19 mouse cellular contexts compared by ENCODE assay signal in genomic region chr14:118282917-118283316, GRCm38 (mm10). TPM values are rescaled to one million over a fixed set of nuclear protein-coding genes. Genes with fewer than 3 reads are reported as not detected.
DNase-seq lines count a peak whose midpoint lies in the region; ATAC-seq lines count a peak whose summit lies in the region.
"Had no signal": no experiment of that assay in that cellular context is flagged by ENCODE, and none has a peak within 500 bp of the region (broad histone marks: within the 10 kb centered on the region; RNA-seq: fewer than 3 reads in every experiment).

No protein-coding gene starts in this region.

- peaks cover 8% of the 10 kb centered on the region; the same call in 1 of the 2 replicates for H3K9me3 ChIP-seq in kidney, embryonic 14.5 days (ENCODE audit: control insufficient read depth, low read length)
- peaks cover 10% of the 10 kb centered on the region; the same call in 1 of the 2 replicates for H3K9me3 ChIP-seq in limb, embryonic 13.5 days

- H3K4me3 ChIP-seq in kidney, embryonic 14.5 days (ENCODE audit: low read length): no peak overlapping the region
- H3K4me3 ChIP-seq in limb, embryonic 13.5 days: no peak overlapping the region
- H3K4me3 ChIP-seq: hindbrain, embryonic 10.5 days; liver, embryonic 13.5 days had no signal

- no peak overlapping the region for H3K4me2 ChIP-seq in kidney, embryonic 14.5 days (replicated peaks; ENCODE audit: low read depth, low read length)
- 0 out of 2 replicates have a peak overlapping the region, but pooled peaks have one; percentile 7 for H3K4me2 ChIP-seq in limb, embryonic 13.5 days (replicated peaks)
- H3K4me2 ChIP-seq: liver, embryonic 13.5 days had no signal

- no peak overlapping the region for H3K9ac ChIP-seq in kidney, embryonic 14.5 days (ENCODE audit: low read depth, low read length)
- H3K9ac ChIP-seq in limb, embryonic 13.5 days: no peak overlapping the region
- H3K9ac ChIP-seq: liver, embryonic 13.5 days had no signal

- no peaks in the 10 kb centered on the region for H3K36me3 ChIP-seq in kidney, embryonic 14.5 days (ENCODE audit: control insufficient read depth, insufficient read depth, low read length)
- no peaks in the 10 kb centered on the region for H3K36me3 ChIP-seq in limb, embryonic 13.5 days
- H3K36me3 ChIP-seq: liver, embryonic 13.5 days had no signal

- no peak overlapping the region for H3K27ac ChIP-seq in kidney, embryonic 14.5 days (ENCODE audit: low read depth, low read length)
- H3K27ac ChIP-seq in limb, embryonic 13.5 days: no peak overlapping the region
- H3K27ac ChIP-seq: hindbrain, embryonic 10.5 days; liver, embryonic 13.5 days had no signal

- WGBS in kidney, embryonic 14.5 days: 49% methylated on average over 14 of the region's 14 CpGs
- 24% methylated on average over 14 of the region's 14 CpGs for WGBS in limb, embryonic 13.5 days

- DNase-seq in ES-CJ7 (ENCODE audit: low read depth, low spot score) (peak; percentile 7), liver (no peak)
- DNase-seq in forelimb bud, embryonic 11.5 days (ENCODE audit: low read depth, low spot score): peak; percentile 34
- DNase-seq in thymus, postnatal 25 days: no peak
- no peak for DNase-seq in gastrocnemius, postnatal 10 days
- DNase-seq: cerebellum, adult 18-20 months; gastrocnemius, postnatal 25 days; liver, embryonic 13.5 days; right cerebral cortex, postnatal 25 days had no signal

- no peaks in the 10 kb centered on the region for H3K4me1 ChIP-seq in kidney, embryonic 14.5 days (ENCODE audit: control insufficient read depth, insufficient read depth, low read length)
- peaks cover 13% of the 10 kb centered on the region; the same call in 1 of the 2 replicates for H3K4me1 ChIP-seq in limb, embryonic 13.5 days
- H3K4me1 ChIP-seq: hindbrain, embryonic 10.5 days; liver, embryonic 13.5 days had no signal

- H3K27me3 ChIP-seq in kidney, embryonic 14.5 days (ENCODE audit: control insufficient read depth, insufficient read depth, low read length): no peaks in the 10 kb centered on the region
- peaks cover 2% of the 10 kb centered on the region; the same call in 1 of the 2 replicates for H3K27me3 ChIP-seq in limb, embryonic 13.5 days
- H3K27me3 ChIP-seq: liver, embryonic 13.5 days had no signal

- peak; percentile 73; the same call in 1 of the 2 replicates for ATAC-seq in kidney, embryonic 14.5 days (ENCODE audit: low FRiP score, low TSS enrichment)
- ATAC-seq in limb, embryonic 13.5 days (ENCODE audit: low FRiP score, low read depth): no peak
- ATAC-seq: forebrain, embryonic 16.5 days; midbrain, embryonic 16.5 days had no signal

RNA-seq across cellular contexts. Expression of gene Gm9376, which starts 16.2 kb away (rescaled TPM):
- polyA plus RNA-seq in kidney, embryonic 14.5 days (2014; fragmentation: Nextera tagmentation; extraction: Ambion mirVana): not detected in 2 replicates
- not detected in 2 replicates for polyA plus RNA-seq in limb, embryonic 13.5 days (2015; fragmentation: Nextera tagmentation; extraction: Ambion mirVana)
- not detected for total RNA-seq in gastrocnemius, postnatal 10 days (2021)
- total RNA-seq: gastrocnemius, postnatal 25 days; left cerebral cortex, adult 8-10 months; megakaryocyte progenitor cell, adult 5-6 weeks had no signal
- polyA plus RNA-seq: forebrain, embryonic 16.5 days; heart, embryonic 14.5 days; hindbrain, embryonic 10.5 days; liver, embryonic 13.5 days; midbrain, embryonic 16.5 days; neural tube, embryonic 11.5 days; urinary bladder, adult 2 months had no signal

RNA-seq across cellular contexts. Expression of gene Sox21, which starts 46.1 kb away (rescaled TPM):
- 0.09 TPM in 1 of 2 replicates, not detected in the other for polyA plus RNA-seq in kidney, embryonic 14.5 days (2014; fragmentation: Nextera tagmentation; extraction: Ambion mirVana)
- polyA plus RNA-seq in limb, embryonic 13.5 days (2015; fragmentation: Nextera tagmentation; extraction: Ambion mirVana): 0.11 and 0.19 TPM in 2 replicates
- not detected for total RNA-seq in gastrocnemius, postnatal 10 days (2021)
- total RNA-seq: gastrocnemius, postnatal 25 days; megakaryocyte progenitor cell, adult 5-6 weeks had no signal
- polyA plus RNA-seq: liver, embryonic 13.5 days had no signal

Comparison
In these comparisons a context has a peak if more than half of its experiments do, and no peak if none do; other contexts are left out.
1. DNase-seq: peak in ES-CJ7 (single experiment) and forelimb bud, embryonic 11.5 days (single experiment); none in thymus, postnatal 25 days (single experiment), gastrocnemius, postnatal 10 days (single experiment) and liver (single experiment).